Mouse (Mus musculus): ENCODE measurements around the gene Vamp2.

DNA sequence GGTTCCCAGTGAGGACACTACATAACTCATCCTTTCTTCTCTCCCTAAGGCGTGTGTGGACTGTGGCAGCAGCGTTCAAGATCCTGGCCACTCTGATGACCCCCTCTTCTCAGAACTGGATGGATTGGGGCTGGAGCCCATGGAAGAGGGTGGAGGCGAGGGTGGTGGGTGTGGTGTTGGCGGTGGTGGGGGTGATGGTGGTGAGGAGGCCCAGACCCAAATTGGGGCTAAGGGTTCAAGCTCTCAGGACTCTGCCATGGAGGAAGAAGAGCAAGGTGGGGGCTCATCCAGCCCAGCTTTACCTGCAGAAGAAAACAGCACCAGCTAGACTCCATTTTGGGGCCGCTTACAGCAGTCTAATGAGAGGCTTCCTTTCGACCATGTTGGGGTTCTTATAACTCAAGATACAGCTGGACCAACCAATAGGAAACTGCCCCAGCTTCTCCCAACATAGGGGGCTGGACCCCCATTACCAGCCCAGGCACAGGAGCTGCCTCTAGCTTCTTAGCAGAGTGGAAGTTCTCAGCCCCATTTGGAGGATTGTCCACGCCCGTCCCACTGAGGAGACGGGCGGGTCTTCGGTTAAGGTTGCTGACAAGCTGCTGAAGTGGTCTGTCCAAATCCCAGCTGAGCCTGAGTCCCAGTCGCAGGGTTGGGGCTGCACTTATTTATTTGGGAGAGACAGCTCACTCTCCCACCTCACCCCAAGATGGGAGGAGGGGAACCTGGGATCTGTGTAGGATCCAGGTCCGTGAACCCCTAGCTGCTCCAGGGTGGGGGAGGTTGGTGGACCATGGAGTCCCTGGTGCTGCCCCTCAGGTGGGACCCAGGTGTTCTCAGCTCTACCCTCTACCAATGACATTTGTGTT, 21.0 kb downstream of the Vamp2 start:
- no peak for TF ChIP-seq EP300 (IDR thresholded peaks at IDR 0.05)
- no peak for TF ChIP-seq CTCF (IDR thresholded peaks at IDR 0.05)
